Mouse (Mus musculus): Measurements from ENCODE around the gene Cdk19.

DNA sequence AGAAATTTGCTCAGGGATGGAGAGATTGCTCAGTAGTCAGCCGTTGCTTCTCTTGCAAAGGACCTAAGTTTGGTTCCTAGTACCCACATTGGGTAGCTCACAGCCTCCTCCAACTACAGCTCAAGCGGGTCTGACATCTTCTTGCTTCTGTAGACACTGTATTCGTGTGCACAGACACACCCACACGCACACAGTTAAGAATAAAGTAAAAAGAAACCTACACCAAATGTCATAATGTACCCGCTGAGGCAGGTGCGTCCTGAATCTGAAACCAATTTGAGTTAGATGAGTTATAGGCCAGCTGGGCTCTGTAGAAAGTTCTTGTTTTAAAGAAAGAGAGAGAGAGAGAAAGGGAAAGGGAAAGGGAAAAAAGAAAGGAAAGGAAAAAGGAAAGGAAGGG, 110.2 kb downstream of the Cdk19 start:
- TF ChIP-seq GATA1 (IDR thresholded peaks at IDR 0.05; ENCODE audit: borderline replicate concordance, low read length) = no peak
- TF ChIP-seq FLI1 (IDR thresholded peaks at IDR 0.05; ENCODE audit: low read length) = no peak
